In genomic region chr3:90466311-90466766, GRCm38 (mm10) we compare ENCODE assay signal across 1 mouse cellular context.
TF ChIP-seq lines count a peak whose summit lies in the region.

No protein-coding gene starts in this region.

TF ChIP-seq in CH12.LX, 34 proteins besides CTCF, POLR2A, EP300 and RAD21 (continued from another document):
- TF ChIP-seq MAZ (IDR thresholded peaks at IDR 0.05; ENCODE audit: low read depth, low read length) (peak; percentile 33; the same call in 1 of the 2 replicates), MYC (IDR thresholded peaks at IDR 0.05; ENCODE audit: low read depth, low read length) (no peak), UBTF (IDR thresholded peaks at IDR 0.05; ENCODE audit: low read depth, low read length) (no peak), HCFC1 (IDR thresholded peaks at IDR 0.05; ENCODE audit: low read depth, low read length) (no peak), IRF4 (IDR thresholded peaks at IDR 0.05; ENCODE audit: low read depth, low read length) (peak; percentile 39; the same call in 1 of the 2 replicates), SMC3 (IDR thresholded peaks at IDR 0.05; ENCODE audit: low read depth, low read length) (peak; percentile 69), NRF1 (IDR thresholded peaks at IDR 0.05; ENCODE audit: low read depth, low read length) (no peak), ELF1 (IDR thresholded peaks at IDR 0.05; ENCODE audit: low read depth, low read length) (no peak), TBP (conservative IDR thresholded peaks at IDR 0.05; ENCODE audit: low read depth, low read length) (no peak), JUND (conservative IDR thresholded peaks at IDR 0.05; ENCODE audit: low read depth, low read length) (peak; percentile 31; the same call in 1 of the 2 replicates), ZNF384 (IDR thresholded peaks at IDR 0.05; ENCODE audit: low read depth, low read length) (no peak), ZC3H11A (IDR thresholded peaks at IDR 0.05; ENCODE audit: low read depth, low read length) (0 out of 2 replicates have a peak, but pooled peaks have one; percentile 6), ETS1 (conservative IDR thresholded peaks at IDR 0.05; ENCODE audit: low read depth, low read length) (no peak)
TF ChIP-seq in CH12.LX: peak in this region for 5.
